Mouse (Mus musculus): ENCODE results near the gene Rcor1. TPM values are rescaled to one million over a fixed set of nuclear protein-coding genes. Genes with fewer than 3 reads are reported as not detected.
"Not testable (repeated sequence)": the region's sequence is repeated elsewhere in the genome, so short reads cannot be mapped to it uniquely, and the experiment has no call there.

Rcor1 gene
- total RNA-seq, 2 experiments from 2014 or later: 16.4 to 18.9 TPM

DNA sequence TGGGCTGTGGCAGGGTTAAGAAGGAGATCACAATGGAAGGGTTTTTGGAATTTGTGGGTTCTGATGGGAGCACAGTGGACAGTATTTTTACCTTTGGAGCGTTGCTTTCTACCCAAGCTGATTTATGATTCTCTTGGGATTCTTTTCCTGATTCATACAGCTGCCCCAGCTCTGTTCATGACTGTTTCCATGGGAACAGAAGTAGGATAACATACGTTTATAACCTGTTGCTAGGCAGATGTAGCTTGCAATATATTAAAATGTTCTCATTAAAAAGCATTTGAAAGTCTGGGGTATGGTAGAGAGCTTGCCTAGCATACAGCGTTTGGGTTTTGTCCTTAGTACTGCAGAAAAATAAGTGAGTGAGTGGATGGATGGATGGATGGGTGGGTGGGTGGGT, 25.1 kb downstream of the Rcor1 start:
- no peak for DNase-seq (ENCODE audit: low spot score in 2 of 2)

DNA sequence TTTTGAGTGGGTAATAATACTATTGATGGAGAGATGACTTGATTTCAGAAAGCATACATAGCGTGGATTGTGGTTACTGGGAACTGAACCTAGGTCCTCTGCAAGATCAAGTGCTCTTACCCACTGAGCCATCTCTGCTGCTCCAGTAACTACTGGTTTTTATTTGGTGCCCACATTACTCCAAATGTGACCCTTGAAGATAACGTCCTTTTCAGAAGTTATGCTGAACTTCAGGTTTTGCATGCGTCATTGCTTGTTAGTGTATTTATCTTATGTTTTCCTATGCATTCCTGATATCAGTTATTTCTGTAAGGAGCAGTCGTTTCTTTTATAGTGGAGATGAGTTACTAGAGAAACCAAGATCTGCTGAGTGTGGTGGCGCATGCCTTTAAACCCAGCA, 26.2 kb downstream of the Rcor1 start:
- DNase-seq (ENCODE audit: low spot score in 2 of 2): no peak

DNA sequence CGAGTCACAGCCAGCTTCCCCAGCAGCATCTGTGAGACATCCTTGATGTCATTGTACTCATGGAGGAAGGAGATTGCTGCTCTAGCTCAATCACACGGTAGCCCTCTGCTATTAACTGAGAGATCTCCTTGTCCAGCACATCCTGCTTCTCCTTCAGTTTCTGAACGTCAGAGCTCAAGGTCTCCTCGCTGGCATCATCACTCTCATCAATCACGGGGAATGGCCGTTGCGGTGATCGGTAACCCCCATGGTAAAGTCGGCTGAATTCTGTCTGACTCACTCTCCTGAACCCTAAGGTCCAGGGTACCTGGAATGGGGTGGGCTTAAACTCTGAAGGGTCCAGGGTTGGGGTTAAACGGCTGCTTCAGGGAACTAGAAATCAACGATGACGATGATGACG, 28.7 kb downstream of the Rcor1 start:
- no peak for DNase-seq (ENCODE audit: low spot score in 2 of 2)

DNA sequence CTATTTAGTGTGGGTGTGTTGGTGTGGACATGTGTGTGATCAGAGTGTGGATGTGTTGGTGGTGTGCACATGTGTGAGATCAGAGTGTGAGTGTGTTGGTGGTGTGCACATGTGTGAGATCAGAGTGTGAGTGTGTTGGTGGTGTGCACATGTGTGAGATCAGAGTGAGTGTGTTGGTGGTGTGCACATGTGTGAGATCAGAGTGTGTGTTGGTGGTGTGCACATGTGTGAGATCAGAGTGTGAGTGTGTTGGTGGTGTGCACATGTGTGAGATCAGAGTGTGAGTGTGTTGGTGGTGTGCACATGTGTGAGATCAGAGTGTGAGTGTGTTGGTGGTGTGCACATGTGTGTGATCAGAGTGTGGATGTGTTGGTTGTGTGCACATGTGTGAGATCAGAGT, 30.1 kb downstream of the Rcor1 start:
- not testable (repeated sequence) for DNase-seq (ENCODE audit: low spot score in 2 of 2)

DNA sequence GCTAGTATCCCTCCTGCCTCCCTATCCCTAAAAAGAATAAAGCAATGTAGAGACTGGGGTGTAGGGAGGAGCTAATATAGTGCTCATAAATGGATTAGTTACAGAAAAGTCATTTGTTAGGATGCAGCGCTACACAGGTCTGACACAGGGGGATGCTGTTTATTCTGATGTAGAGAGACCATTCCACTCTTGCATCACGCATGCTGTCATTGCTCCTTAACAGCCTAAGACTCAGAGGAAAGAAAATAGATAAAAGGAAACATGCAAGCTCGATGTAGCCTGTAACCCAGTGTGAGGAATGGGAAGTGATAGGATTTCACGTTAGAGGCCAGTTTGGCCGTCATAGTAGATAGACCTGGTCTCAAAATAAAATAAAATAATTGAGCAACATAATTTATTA, 31.9 kb downstream of the Rcor1 start:
- DNase-seq (ENCODE audit: low spot score in 2 of 2): no peak

DNA sequence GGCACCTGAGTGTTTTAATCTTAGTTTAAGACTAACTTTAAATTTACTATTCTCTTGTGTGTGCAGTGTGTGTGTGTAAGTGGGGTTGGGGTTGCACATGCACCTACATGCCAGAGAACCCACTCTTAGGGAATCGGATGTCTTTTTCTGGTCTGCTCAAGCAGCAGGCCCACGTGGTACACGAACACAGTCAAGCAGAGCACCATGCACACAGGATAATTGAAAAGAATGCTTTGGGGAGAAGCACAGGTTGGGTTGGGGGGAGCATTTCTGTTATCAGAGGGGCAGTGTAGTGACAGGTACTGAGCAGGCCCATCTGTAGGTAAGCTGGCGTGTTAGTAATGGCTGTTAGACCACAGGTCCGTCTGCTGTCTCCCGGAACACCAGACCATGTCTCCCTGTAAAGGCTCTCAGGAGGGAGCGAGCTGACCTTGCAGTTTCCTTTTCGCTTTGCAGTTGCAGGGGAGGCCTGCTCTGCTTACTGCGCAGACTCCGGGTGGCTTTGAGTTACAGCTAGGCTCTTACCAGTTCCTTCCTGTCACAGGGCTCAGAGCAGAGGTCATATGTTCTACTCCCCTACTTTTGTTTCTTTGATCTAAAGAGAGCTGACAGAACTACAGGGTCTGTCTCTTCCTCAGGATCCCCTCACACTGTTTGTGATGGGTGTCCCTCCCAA, 32.5 kb downstream of the Rcor1 start:
- DNase-seq (ENCODE audit: low spot score in 2 of 2): no peak

DNA sequence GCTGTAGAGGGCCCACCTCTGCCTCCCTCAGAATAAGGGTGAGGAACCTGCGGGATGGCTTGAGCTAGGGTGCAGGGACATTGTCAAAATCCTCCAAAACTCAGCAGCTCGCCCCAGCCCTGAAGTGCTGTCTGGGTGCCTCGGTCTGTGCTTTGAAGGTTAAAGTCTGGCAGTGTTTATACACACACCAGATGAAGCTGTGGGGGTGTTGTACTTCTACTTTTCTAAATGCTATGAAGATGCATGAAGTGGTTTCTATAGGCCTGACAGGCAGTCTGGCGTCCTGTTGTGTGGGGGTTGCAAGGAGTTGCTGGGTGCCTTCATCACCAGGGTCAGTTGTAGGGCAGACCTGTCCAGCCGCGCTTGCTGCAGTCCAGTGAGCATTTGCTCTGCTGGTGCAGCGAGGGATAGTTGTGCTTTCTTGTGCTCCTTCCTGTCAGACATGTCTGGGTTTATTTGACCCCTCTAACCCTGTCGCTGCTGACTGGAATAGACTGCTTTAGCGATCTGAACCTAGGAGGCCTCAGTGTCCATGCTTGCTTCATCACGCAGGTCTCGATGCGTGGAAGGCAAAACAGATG, 37.3 kb downstream of the Rcor1 start:
- DNase-seq (ENCODE audit: low spot score in 2 of 2): peak in 1 of 2 experiments; percentile 23

DNA sequence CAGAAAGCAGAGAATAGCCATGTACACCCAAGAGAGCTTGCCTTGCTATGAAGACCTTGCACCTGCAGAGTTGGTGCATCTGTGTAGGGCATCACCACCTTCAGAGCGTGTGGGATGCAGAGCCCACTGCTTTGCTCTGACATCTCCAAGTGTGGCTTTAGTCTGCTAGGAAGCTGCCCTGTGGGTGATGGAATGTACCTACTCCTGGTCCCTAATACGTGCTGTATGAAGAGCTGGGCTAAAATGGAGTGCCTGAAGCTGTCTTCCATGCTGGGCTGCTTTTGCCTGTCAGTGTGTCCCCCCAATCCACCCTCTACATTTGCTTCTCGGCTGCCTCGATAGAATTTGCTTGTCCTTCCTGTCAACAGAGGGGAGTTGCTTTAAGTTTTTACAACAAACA, 46.4 kb downstream of the Rcor1 start:
- no peak for DNase-seq (ENCODE audit: low spot score in 2 of 2)

DNA sequence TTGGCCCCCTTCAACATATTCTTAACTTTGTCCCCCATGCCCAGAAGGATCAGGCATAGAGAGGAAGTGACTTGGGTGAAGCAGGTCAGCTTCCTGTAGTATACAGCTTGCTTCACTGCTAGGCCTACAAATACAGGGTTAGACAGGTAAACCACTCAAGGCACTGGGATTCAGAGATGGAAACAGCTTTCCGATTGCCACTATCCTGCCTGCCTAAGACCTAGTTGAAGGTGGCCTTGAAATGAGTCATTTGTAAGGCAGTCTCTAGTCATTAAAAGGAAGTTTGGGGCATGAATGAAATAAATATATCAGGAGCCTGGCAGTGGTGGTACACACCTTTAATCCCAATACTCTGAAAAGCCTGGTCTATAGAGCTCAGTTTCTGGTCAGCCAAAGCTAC, 47.9 kb downstream of the Rcor1 start:
- DNase-seq (ENCODE audit: low spot score in 2 of 2): no peak

DNA sequence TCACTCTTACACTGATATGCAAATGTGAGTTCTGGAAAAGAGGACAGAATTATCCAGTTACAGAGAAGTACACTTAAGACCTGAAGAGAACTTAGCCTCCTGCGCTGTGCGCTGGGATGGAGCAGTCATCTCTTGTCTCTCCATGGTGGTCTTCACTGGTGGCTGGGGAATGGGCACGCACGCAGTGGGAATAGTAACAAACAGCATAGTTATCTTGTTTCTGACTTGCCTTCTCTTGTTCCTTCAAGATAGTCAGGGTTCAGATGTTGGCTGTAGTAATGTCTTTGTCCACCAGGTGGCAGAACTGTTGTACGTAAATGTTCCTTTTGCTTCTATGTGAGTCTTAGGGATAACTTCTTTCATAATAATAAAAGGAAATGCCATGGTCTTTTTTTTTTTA, 49.0 kb downstream of the Rcor1 start:
- DNase-seq (ENCODE audit: low spot score in 2 of 2): peak; percentile 81 to 89

DNA sequence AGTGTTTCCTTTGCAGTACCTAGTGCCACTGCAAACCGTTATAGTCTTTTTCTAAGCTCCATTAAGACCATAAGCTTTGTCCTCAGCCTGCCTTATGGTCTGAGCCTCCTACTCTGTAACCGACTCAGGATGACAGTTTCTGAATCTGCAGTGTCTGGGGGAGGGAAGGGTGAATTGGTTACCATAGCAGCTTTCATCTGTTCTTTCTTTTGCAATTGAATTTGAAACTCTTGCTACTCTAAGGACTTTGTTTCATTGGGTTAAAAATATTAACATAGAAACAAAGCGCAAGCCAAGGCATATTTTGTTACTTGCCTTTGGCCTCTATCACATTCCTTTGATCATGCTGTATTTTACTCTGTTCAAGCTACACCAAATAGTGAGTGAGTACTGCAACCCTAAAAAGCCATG, 49.6 kb downstream of the Rcor1 start:
- DNase-seq (ENCODE audit: low spot score in 2 of 2): peak in 1 of 2 experiments; percentile 26

DNA sequence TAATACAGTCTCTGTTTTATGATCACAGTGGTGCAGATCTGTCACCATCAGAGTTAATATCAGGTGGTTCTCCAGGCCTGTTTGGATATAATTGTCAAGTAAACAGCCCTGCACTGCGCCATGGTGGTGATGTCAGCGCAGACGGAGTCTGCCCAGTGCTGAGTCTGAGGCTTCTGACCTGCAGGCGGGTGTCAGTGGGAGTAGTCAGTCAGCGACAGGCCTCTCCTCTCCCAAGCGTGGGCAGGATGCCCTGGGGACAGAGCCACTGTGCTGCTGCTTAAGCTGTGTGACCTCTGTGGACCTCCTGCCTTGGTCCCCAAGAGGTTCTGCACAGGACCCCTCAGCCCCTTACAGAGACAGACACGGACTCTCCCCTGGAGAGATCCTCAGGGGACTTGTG, 50.0 kb downstream of the Rcor1 start:
- peak in 1 of 2 experiments; percentile 29 for DNase-seq (ENCODE audit: low spot score in 2 of 2)

DNA sequence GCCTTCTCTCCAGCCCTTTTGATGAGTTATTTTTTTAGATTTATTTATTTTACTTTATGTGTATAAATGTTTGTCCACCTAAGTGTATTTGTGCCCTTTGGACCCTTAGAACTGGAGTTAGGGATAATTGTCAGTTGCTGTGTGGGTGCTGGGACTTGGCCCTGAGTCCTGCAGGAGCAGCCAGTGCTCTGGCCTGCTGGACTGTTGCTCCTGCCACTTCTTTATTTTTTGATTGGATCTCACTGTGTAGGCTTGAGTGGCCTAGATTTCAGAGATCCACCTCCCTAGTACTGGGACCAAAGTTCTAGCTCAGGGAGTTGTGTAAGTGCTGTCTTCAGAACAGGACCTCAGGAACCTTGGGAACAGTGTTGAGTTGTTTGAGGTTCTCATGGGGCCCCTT, 51.6 kb downstream of the Rcor1 start:
- DNase-seq (ENCODE audit: low spot score in 2 of 2): no peak

DNA sequence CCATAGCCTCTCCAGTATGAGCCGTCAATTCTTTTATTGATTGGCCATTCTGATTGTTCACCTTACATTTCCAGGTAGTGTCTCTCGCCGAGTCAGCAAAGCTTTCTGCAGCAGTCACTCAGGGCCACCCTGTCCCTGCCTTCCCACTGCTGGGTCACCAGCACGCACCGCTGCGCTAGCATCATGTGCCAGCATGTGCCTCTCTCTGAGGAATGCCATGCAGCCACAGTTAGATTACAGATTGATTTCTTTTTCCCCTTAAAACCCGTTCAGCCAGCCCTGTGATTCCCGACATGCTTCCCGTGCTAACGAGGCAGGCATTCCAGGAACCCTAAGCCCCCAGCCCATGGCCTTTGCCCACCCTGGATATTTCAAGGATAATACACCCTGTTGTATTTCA, 52.8 kb downstream of the Rcor1 start:
- DNase-seq (ENCODE audit: low spot score in 2 of 2): no peak

DNA sequence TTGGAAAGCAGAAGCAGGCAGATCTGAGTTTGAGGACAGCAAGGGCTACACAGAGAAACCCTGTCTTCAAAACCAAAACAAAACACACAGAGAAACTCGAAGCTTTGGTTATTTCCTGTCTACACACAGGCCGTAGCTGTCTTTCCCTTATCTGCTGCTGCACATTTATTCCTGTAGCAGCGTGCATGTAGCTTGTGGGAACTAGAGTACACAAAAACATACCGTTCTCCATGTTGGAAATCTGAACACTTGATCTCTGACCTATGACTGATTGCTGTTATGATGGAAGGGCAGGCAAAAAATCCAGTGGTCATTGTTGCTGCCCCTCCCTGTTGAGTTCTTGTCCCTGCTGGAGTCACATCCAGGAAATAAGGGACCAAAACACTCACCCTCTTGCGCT, 54.9 kb downstream of the Rcor1 start:
- no peak for DNase-seq (ENCODE audit: low spot score in 2 of 2)

DNA sequence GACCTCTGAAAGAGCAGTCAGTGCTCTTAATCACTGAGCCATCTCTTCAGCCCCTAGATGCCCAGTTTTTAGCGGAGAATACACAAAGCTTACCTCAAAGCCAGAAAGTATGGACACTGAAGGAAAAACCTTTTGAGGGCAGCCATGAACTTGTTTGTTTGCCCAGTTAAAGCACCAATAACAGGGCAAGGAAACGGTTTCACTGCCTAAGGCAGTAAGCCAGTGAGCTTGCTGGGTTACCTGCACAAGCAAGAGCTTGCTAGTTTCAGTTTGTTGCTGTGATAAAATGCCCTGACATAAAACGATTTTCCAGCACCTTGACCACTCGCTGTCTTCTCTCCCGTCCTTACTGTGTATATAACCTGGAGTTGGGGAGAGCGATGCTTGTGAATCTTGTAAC, 55.9 kb downstream of the Rcor1 start:
- DNase-seq (ENCODE audit: low spot score in 2 of 2): no peak

DNA sequence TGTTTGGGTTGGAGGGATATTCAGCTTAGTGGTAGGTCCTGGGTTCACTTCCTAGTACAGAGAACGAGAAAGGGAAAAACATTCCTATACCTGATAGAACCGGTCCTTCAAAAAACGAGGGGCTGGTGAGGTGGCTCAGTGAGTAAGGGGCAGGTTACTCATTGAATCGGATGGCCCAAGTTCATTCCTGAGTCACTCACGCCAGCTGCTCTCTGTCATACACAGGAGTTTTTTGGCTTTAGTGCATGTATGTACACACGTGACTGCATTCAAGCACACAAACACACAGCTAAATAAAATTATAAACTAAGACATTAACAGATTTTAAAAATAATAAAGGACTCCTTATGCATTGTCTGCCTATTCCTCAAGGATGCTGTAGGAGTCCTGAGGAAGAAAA, 57.1 kb downstream of the Rcor1 start:
- DNase-seq (ENCODE audit: low spot score in 2 of 2): no peak

DNA sequence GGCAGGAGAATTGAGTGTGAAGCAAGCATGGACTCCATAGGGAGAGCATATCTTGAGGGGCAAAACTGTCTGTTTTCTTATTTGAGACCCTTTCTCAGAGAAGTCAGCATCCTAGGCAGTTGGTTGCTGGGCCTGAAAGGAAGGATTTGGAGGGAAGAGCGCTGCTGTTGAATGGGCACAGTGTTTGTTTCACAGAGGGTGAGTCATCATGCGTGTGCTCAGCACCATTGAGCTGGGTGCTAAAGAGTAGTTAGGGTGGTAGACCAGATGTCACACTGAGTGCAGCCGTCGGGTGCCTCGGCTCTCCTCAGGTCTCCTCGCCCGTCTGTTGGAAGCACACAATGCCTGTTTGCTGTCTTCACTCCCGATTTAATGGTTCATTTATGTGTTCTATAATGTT, 57.9 kb downstream of the Rcor1 start:
- no peak for DNase-seq (ENCODE audit: low spot score in 2 of 2)

DNA sequence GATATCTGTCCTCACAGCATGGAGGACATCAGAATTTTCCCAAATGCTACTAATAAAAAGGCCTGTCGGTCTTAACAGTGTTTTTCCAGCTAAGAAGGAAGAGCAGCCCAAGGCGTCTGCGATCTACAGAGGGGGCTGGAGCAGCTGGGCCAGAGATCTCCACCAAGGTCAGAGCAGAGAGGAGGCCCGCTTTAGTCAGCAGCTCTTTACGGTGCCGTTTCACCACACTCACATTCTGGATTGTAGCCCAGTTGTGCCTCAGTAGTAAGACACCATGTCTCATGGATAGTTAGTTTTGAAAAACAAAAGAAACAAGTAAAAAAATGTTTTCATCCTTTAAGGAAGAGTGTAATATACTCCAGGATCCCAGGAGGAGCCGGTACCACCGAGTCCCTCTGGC, 72.0 kb downstream of the Rcor1 start:
- no peak for DNase-seq (ENCODE audit: low spot score in 2 of 2)

DNA sequence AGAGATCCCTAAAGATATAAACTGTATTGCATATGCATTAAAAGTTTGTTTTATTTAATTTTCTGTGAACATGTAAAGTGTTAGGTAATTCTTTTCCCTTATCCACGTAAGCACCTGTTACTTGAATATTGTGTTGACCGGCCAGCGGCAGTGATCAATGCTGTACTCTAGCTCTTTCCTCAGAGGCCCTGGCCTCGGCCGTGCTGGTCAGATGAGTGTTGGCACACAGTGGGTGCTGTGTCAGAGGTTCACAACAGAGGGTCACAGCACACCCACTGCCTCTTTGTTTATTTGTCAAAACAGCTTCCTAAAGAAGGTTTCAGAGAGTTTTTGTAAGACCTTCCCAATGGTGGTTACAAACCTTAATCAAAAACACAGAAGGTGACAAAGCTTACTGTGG, 75.4 kb downstream of the Rcor1 start:
- DNase-seq (ENCODE audit: low spot score in 2 of 2): no peak

DNA sequence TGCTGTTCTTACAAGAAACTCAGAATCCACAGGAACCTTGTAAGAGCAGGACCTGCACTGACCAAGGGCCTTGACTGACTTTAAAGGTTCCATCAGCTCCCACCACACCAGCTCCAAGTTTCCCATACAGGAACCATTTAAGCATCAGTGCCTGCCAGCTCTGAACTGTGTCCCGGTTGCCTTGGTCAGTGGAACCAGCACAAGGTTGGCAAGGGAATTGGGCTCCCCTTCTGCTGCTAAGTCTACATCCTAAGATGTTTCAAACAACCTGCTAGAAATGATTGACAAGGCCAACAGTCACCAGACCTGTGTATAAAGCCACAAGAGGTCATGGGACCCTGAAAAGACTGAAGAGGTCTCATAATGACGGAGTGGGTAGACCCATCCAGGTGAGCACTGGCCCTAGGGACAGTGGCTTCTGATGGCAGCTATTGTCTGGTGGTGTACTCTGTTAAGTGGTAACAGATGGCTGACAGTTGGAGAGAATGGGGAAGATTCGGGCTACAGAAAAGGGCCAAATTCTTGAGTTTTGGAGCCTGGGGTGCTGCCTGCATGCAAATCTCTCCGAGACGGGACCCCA, 80.4 kb downstream of the Rcor1 start:
- no peak for DNase-seq (ENCODE audit: low spot score in 2 of 2)

DNA sequence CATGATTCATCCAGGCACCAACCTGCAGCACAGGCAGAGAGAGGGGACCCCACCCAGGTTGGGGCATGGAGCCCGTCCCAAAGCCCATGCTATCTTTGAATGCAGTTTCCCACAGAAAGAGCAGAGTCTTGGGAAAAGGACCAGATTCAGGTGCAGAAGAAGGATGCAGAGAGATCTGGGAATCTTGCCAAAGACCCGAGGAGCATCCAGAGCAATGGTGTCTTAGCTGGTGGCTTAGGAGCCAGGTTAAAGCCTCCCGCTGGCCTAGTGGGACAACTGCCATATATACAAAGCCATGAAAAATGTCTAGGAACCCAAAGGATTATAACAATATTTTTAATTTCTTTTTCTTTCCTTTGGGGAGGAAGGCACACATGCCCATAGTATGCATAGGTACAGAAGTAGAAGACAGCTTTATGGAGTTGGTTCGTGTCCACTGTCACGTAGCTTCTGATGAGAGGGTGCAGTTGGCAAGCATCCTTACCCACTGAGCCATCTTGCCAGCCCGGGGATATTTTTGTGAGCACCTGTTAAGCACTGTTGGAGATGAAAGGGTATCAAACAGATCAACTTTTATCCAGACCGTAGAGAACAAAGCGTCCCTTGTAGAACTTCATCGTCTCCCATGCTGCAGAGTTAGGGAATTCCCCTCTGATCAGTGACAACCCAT, 82.0 kb downstream of the Rcor1 start:
- no peak for DNase-seq (ENCODE audit: low spot score in 2 of 2)
